Mouse (Mus musculus): ENCODE measurements around the gene Cfap73. TPM values are rescaled to one million over a fixed set of nuclear protein-coding genes. Genes with fewer than 3 reads are reported as not detected.

Cfap73 gene
- total RNA-seq, 2 experiments from 2014 or later, result not detected

- Histone ChIP-seq H3K4me3 (no peak overlapping the region), H3K27ac (no peak overlapping the region)
- no peak for DNase-seq
- TF ChIP-seq CTCF (IDR thresholded peaks at IDR 0.05), result no peak
- intact Hi-C loops (cut with DNase I), result no loop called here
Observed at GRCm38 (mm10) chr5:120660816-120661215, 26.8 kb upstream of the Cfap73 start.

GRCm38 (mm10) chr5:120656281-120656751, 22.3 kb upstream of the Cfap73 start:
- intact Hi-C loops (cut with DNase I), result no loop called here
- DNase-seq, result no peak
- no peak for TF ChIP-seq CTCF (IDR thresholded peaks at IDR 0.05)
- Histone ChIP-seq H3K4me3 (no peak overlapping the region), H3K27ac (no peak overlapping the region)

- intact Hi-C loops (cut with DNase I), result no loop called here
- DNase-seq, result no peak
- no peak for TF ChIP-seq CTCF (IDR thresholded peaks at IDR 0.05)
- Histone ChIP-seq H3K4me3 (no peak overlapping the region), H3K27ac (no peak overlapping the region)
Observed at GRCm38 (mm10) chr5:120653873-120654272, 19.8 kb upstream of the Cfap73 start.

- Histone ChIP-seq H3K4me3 (no peak overlapping the region), H3K27ac (no peak overlapping the region)
- no peak for TF ChIP-seq CTCF (IDR thresholded peaks at IDR 0.05)
- no peak for DNase-seq
- intact Hi-C loops (cut with DNase I), result no loop called here
Observed at GRCm38 (mm10) chr5:120652915-120653701, 19.1 kb upstream of the Cfap73 start.

- intact Hi-C loops (cut with DNase I), result no loop called here
Observed at GRCm38 (mm10) chr5:120651230-120651629, 17.2 kb upstream of the Cfap73 start.

GRCm38 (mm10) chr5:120649938-120650337, 15.9 kb upstream of the Cfap73 start:
- intact Hi-C loops (cut with DNase I), result no loop called here
- no peak for TF ChIP-seq CTCF (IDR thresholded peaks at IDR 0.05)
- no peak for DNase-seq
- no peak overlapping the region for H3K4me3 ChIP-seq
- no peak overlapping the region for H3K27ac ChIP-seq

More at GRCm38 (mm10) chr5:120651230-120651629, 17.2 kb upstream of the Cfap73 start:
- Histone ChIP-seq H3K27ac (no peak overlapping the region), H3K4me3 (no peak overlapping the region)
- TF ChIP-seq CTCF (IDR thresholded peaks at IDR 0.05), result no peak
- DNase-seq, result no peak

- no peak overlapping the region for H3K27ac ChIP-seq
- no peak for DNase-seq
- TF ChIP-seq CTCF (IDR thresholded peaks at IDR 0.05), result no peak
Observed at GRCm38 (mm10) chr5:120649374-120649933, 15.4 kb upstream of the Cfap73 start.

GRCm38 (mm10) chr5:120648569-120649373, 14.7 kb upstream of the Cfap73 start, which contains the start of gene Rasal1:
Rasal1 (plus strand) TSS chr5:120648812.
- peak; percentile 51 for DNase-seq
- H3K4me3 ChIP-seq, result peak within 1 kb of the TSS; percentile 68
- no peak within 1 kb of the TSS for H3K27ac ChIP-seq
- intact Hi-C loops (cut with DNase I), result no loop called here
- TF ChIP-seq CTCF (IDR thresholded peaks at IDR 0.05), result peak; percentile 65

More at GRCm38 (mm10) chr5:120649374-120649933, 15.4 kb upstream of the Cfap73 start:
- H3K4me3 ChIP-seq, result peak overlapping the region; percentile 68
- intact Hi-C loops (cut with DNase I), result no loop called here

GRCm38 (mm10) chr5:120647814-120648491, 13.9 kb upstream of the Cfap73 start:
- H3K4me3 ChIP-seq, result peak overlapping the region; percentile 68
- no peak overlapping the region for H3K27ac ChIP-seq
- intact Hi-C loops (cut with DNase I), result no loop called here
- DNase-seq, result no peak
- no peak for TF ChIP-seq CTCF (IDR thresholded peaks at IDR 0.05)

- intact Hi-C loops (cut with DNase I), result no loop called here
- no peak overlapping the region for H3K4me3 ChIP-seq
- H3K27ac ChIP-seq, result no peak overlapping the region
- DNase-seq, result no peak
- TF ChIP-seq CTCF (IDR thresholded peaks at IDR 0.05), result no peak
Observed at GRCm38 (mm10) chr5:120647361-120647760, 13.3 kb upstream of the Cfap73 start.

GRCm38 (mm10) chr5:120645851-120646250, 11.8 kb upstream of the Cfap73 start:
- H3K4me3 ChIP-seq, result no peak overlapping the region
- intact Hi-C loops (cut with DNase I), result no loop called here
- TF ChIP-seq CTCF (IDR thresholded peaks at IDR 0.05), result no peak
- peak; percentile 51 for DNase-seq
- H3K27ac ChIP-seq, result no peak overlapping the region

- TF ChIP-seq CTCF (IDR thresholded peaks at IDR 0.05), result no peak
- intact Hi-C loops (cut with DNase I), result no loop called here
- Histone ChIP-seq H3K4me3 (no peak overlapping the region), H3K27ac (no peak overlapping the region)
- no peak for DNase-seq
Observed at GRCm38 (mm10) chr5:120644227-120644626, 10.2 kb upstream of the Cfap73 start.
